Mouse (Mus musculus) embryonic fibroblast, embryonic 13.5 days (primary cell): ENCODE data around the gene Map4k3.

Experiments used
- CTCF ChIP-seq: IDR thresholded peaks from 2 replicates; pipeline ENCODE4 v1.5.1; 2011; ENCODE audit warnings: mild to moderate bottlenecking, control low read depth, low read length, moderate library complexity, borderline replicate concordance; ENCODE audit not compliant: insufficient read depth
- POLR2A ChIP-seq: IDR thresholded peaks from 2 replicates; pipeline ENCODE4 v1.6.1; 2011; ENCODE audit warnings: low read depth, mild to moderate bottlenecking, control low read depth, low read length, moderate library complexity

- no peak for TF ChIP-seq POLR2A
- TF ChIP-seq CTCF: no peak
Observed at GRCm38 (mm10) chr17:80638121-80638520, 90.2 kb downstream of the Map4k3 start.
